Mouse (Mus musculus) limb, embryonic 11.5 days (tissue): Measurements from ENCODE around the gene Rasgef1b. TPM values are rescaled to one million over a fixed set of nuclear protein-coding genes. Genes with fewer than 3 reads are reported as not detected.

Experiments used
- ATAC-seq: fragments of 200-750 bp; cut with Nextera tagmentation; 2 replicates; pipeline ENCODE4 v1.8.0; 2017; ENCODE audit warnings: low read depth; ENCODE audit not compliant: insufficient number of reproducible peaks, low FRiP score, low TSS enrichment
- DNase-seq: peaks from one replicate; pipeline ENCODE4 v3.0.0-alpha.2; 2015; ENCODE audit warnings: low spot score
- H3K27ac ChIP-seq: fragments of 300-500 bp; sonication (generic); replicated peaks from 2 replicates; pipeline ENCODE4 v1.5.1; 2014; ENCODE audit warnings: low read depth, mild to moderate bottlenecking, low read length
- H3K27me3 ChIP-seq: fragments of 300-500 bp; sonication (generic); 2 replicates; pipeline ENCODE4 v1.6.1; 2014; ENCODE audit warnings: mild to moderate bottlenecking, low read length, mixed read lengths; ENCODE audit not compliant: control insufficient read depth, insufficient read depth
- H3K36me3 ChIP-seq: fragments of 300-500 bp; sonication (generic); 2 replicates; pipeline ENCODE4 v1.6.1; 2014; ENCODE audit warnings: mild to moderate bottlenecking, low read length, moderate library complexity, mixed read lengths; ENCODE audit not compliant: control insufficient read depth, insufficient read depth
- H3K4me1 ChIP-seq: fragments of 300-500 bp; sonication (generic); 2 replicates; pipeline ENCODE4 v1.6.1; 2014; ENCODE audit warnings: low read length, mixed read lengths; ENCODE audit not compliant: control insufficient read depth, insufficient read depth
- H3K4me2 ChIP-seq: fragments of 300-500 bp; sonication (generic); 2 replicates; pipeline ENCODE4 v1.6.1; 2014; ENCODE audit warnings: low read depth, mild to moderate bottlenecking, moderate library complexity; ENCODE audit not compliant: severe bottlenecking
- H3K4me3 ChIP-seq: fragments of 300-500 bp; sonication (generic); 2 replicates; pipeline ENCODE4 v1.5.1; 2014; ENCODE audit warnings: low read depth, low read length
- H3K9ac ChIP-seq: fragments of 300-500 bp; sonication (generic); 2 replicates; pipeline ENCODE4 v1.6.1; 2014; ENCODE audit warnings: mild to moderate bottlenecking, low read length
- H3K9me3 ChIP-seq: fragments of 300-500 bp; sonication (generic); 2 replicates; pipeline ENCODE4 v1.6.1; 2016; ENCODE audit warnings: low read length; ENCODE audit not compliant: control insufficient read depth
- WGBS: fragments of 180-500 bp; shearing (Covaris S2); extraction: QIAGEN DNeasy Blood & Tissue Kit; methylation state at CpG from one replicate; pipeline ENCODE4 v1.1.7; 2014; 5-methylcytosine and 5-hydroxymethylcytosine counted together
- polyA plus RNA-seq: library from polyadenylated mRNA; unstranded; fragments of >200 nt; fragmentation: Nextera tagmentation; extraction: Ambion mirVana; gene quantifications from 2 replicates; pipeline ENCODE4 v1.2.1, GENCODE M21; 2014

The Rasgef1b gene
- polyA plus RNA-seq, 1 experiment from 2014 or later = 59.9 TPM

GRCm38 (mm10) chr5:99526797-99527201 lies 202.1 kb downstream of the Rasgef1b start:
- H3K27me3 ChIP-seq = no peaks in the 10 kb centered on the region
- H3K9me3 ChIP-seq = no peaks in the 10 kb centered on the region
- H3K4me3 ChIP-seq = no peak overlapping the region
- H3K4me1 ChIP-seq = peaks cover 6% of the 10 kb centered on the region; the same call in 1 of the 2 replicates
- DNase-seq (no peak), ATAC-seq (no peak)
- H3K4me2 ChIP-seq = no peak overlapping the region
- H3K9ac ChIP-seq = no peak overlapping the region
- H3K36me3 ChIP-seq = no peaks in the 10 kb centered on the region
- H3K27ac ChIP-seq = no peak overlapping the region
- 81% methylated on average over 7 of the region's 7 CpGs for WGBS

GRCm38 (mm10) chr5:99525649-99526048 lies 203.2 kb downstream of the Rasgef1b start:
- 88% methylated on average over 4 of the region's 4 CpGs for WGBS
- Histone ChIP-seq H3K4me3 (no peak overlapping the region), H3K36me3 (no peaks in the 10 kb centered on the region), H3K4me1 (peaks cover 6% of the 10 kb centered on the region; the same call in 1 of the 2 replicates), H3K9me3 (no peaks in the 10 kb centered on the region), H3K27me3 (no peaks in the 10 kb centered on the region), H3K9ac (no peak overlapping the region), H3K27ac (no peak overlapping the region), H3K4me2 (no peak overlapping the region)
- ATAC-seq = no peak
- no peak for DNase-seq

- peaks cover 6% of the 10 kb centered on the region; the same call in 1 of the 2 replicates for H3K4me1 ChIP-seq
- no peaks in the 10 kb centered on the region for H3K36me3 ChIP-seq
- ATAC-seq = no peak
- no peaks in the 10 kb centered on the region for H3K27me3 ChIP-seq
- no peak overlapping the region for H3K4me2 ChIP-seq
- no peak for DNase-seq
- H3K4me3 ChIP-seq = no peak overlapping the region
- no peak overlapping the region for H3K27ac ChIP-seq
- H3K9ac ChIP-seq = no peak overlapping the region
- no peaks in the 10 kb centered on the region for H3K9me3 ChIP-seq
- WGBS = 18% methylated on average over 8 of the region's 8 CpGs
These were observed 206.1 kb downstream of the Rasgef1b start for GRCm38 (mm10) chr5:99522571-99523269.

GRCm38 (mm10) chr5:99521411-99521810 lies 207.5 kb downstream of the Rasgef1b start:
- DNase-seq = no peak
- peaks cover 6% of the 10 kb centered on the region; the same call in 1 of the 2 replicates for H3K4me1 ChIP-seq

GRCm38 (mm10) chr5:99519556-99519955 lies 209.3 kb downstream of the Rasgef1b start:
- Histone ChIP-seq H3K27ac (no peak overlapping the region), H3K36me3 (no peaks in the 10 kb centered on the region), H3K4me3 (no peak overlapping the region), H3K4me1 (peaks cover 6% of the 10 kb centered on the region; the same call in 1 of the 2 replicates), H3K9ac (no peak overlapping the region), H3K9me3 (no peaks in the 10 kb centered on the region), H3K4me2 (no peak overlapping the region), H3K27me3 (no peaks in the 10 kb centered on the region)
- 90% methylated on average over 2 of the region's 2 CpGs for WGBS
- DNase-seq = no peak
- no peak for ATAC-seq

More at GRCm38 (mm10) chr5:99521411-99521810, 207.5 kb downstream of the Rasgef1b start:
- 84% methylated on average over 4 of the region's 4 CpGs for WGBS
- Histone ChIP-seq H3K36me3 (no peaks in the 10 kb centered on the region), H3K27me3 (no peaks in the 10 kb centered on the region), H3K4me2 (no peak overlapping the region), H3K4me3 (no peak overlapping the region), H3K27ac (no peak overlapping the region), H3K9me3 (no peaks in the 10 kb centered on the region), H3K9ac (no peak overlapping the region)
- no peak for ATAC-seq

DNA sequence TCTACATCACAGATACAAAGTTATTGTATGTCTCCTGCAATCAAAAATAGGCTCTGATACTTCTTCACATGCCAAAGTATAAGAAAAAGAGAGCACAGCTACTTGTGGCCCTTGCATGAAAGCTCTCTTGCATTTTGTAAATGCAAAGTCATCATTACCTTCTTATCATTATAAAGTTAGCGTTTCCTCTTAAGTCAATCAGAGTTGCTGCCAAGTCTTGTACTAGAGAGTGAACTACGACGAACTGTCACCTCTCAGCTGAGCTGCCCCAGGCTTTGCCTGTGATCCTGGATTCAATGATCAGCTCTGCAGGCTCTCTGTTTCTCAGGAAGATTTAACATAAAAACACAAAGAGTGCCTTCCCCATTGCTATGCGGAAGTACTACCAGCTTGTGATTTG lies 209.8 kb downstream of the Rasgef1b start:
- no peaks in the 10 kb centered on the region for H3K9me3 ChIP-seq
- H3K9ac ChIP-seq = no peak overlapping the region

GRCm38 (mm10) chr5:99516207-99516606 lies 212.7 kb downstream of the Rasgef1b start:
- WGBS = 93% methylated on average over 5 of the region's 5 CpGs
- Histone ChIP-seq H3K4me3 (no peak overlapping the region), H3K27ac (no peak overlapping the region), H3K9ac (no peak overlapping the region), H3K36me3 (no peaks in the 10 kb centered on the region), H3K9me3 (no peaks in the 10 kb centered on the region), H3K4me1 (0 out of 2 replicates have a peak, but pooled peaks cover 4% of the 10 kb centered on the region), H3K27me3 (no peaks in the 10 kb centered on the region), H3K4me2 (no peak overlapping the region)
- ATAC-seq (no peak), DNase-seq (no peak)

More for the DNA sequence above, 209.8 kb downstream of the Rasgef1b start:
- DNase-seq = no peak
- Histone ChIP-seq H3K4me3 (no peak overlapping the region), H3K4me1 (peaks cover 6% of the 10 kb centered on the region; the same call in 1 of the 2 replicates), H3K27ac (no peak overlapping the region), H3K36me3 (no peaks in the 10 kb centered on the region), H3K27me3 (no peaks in the 10 kb centered on the region), H3K4me2 (no peak overlapping the region)
- ATAC-seq = no peak
- WGBS = 68% methylated on average over 4 of the region's 4 CpGs

DNA sequence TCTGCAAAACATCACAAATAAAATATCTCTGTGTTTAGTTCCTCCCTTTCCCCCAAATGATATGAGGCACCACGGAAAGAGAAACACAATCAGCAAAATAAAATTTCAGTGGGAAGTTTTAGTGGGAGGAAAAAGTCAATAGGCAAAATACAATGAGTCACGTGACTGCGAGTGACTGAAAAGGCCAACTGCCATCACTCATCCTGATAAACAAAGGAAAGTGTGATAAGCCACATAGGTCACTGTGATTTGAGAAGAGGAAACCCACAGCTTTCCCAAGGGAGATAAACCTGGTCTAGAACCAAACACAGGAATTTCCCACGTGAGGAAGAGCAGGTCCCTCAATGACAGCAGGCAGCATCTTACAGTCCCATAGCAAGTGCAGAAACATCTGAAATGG lies 213.1 kb downstream of the Rasgef1b start:
- ATAC-seq = no peak
- 85% methylated on average over 4 of the region's 4 CpGs for WGBS
- H3K9me3 ChIP-seq = no peaks in the 10 kb centered on the region

More for the DNA sequence above, 213.1 kb downstream of the Rasgef1b start:
- Histone ChIP-seq H3K4me2 (no peak overlapping the region), H3K4me3 (no peak overlapping the region), H3K9ac (no peak overlapping the region), H3K4me1 (0 out of 2 replicates have a peak, but pooled peaks cover 4% of the 10 kb centered on the region), H3K27ac (no peak overlapping the region), H3K36me3 (no peaks in the 10 kb centered on the region), H3K27me3 (no peaks in the 10 kb centered on the region)
- DNase-seq = no peak
